Mouse (Mus musculus): ENCODE measurements around the gene Epn1. TPM values are rescaled to one million over a fixed set of nuclear protein-coding genes. Genes with fewer than 3 reads are reported as not detected.

Gene Epn1
- total RNA-seq, 2 experiments from 2014 or later, result 454 to 461 TPM

Small RNA genes lying within 50 kb of the gene (microRNA-seq; reads per million reads assigned to microRNA genes)
- gene Gm26217, result 0 reads per million in 2 experiments

Other genes starting within 250 kb of the Epn1 start
- gene Shisa7, start 235.5 kb upstream of the Epn1 start, total RNA-seq (2021), result 100 to 1,000 TPM; 115 to 148 TPM
- gene Isoc2b, start 210.0 kb upstream of the Epn1 start, total RNA-seq (2021), result 1 to 10 TPM; 3.3 to 4.1 TPM
- 10 to 100 TPM; 10.4 to 11.0 TPM for gene Isoc2a, start 203.1 kb upstream of the Epn1 start, total RNA-seq (2021)
- gene Gm36210, start 173.7 kb upstream of the Epn1 start, total RNA-seq (2021), result under 1 TPM in 1 of 2 experiments, not detected in 1; 0.25 TPM
- 10 to 100 TPM; 14.3 to 14.6 TPM for gene Zfp628, start 165.0 kb upstream of the Epn1 start, total RNA-seq (2021)
- gene Nat14, start 158.2 kb upstream of the Epn1 start, total RNA-seq (2021), result 100 to 1,000 TPM in 1 of 2 experiments, 10 to 100 TPM in 1; 94.4 to 103 TPM
- 1 to 10 TPM; 2.3 to 2.4 TPM for gene Ssc5d, start 154.4 kb upstream of the Epn1 start, total RNA-seq (2021)
- not detected for gene Sbk2, start 115.8 kb upstream of the Epn1 start, total RNA-seq (2021)
- gene Sbk3, start 109.1 kb upstream of the Epn1 start, total RNA-seq (2021), result under 1 TPM; 0.34 to 0.85 TPM
- 10 to 100 TPM; 24.8 to 33.7 TPM for gene Zfp579, start 84.1 kb upstream of the Epn1 start, total RNA-seq (2021)
- 1 to 10 TPM; 6.9 TPM for gene Zfp524, start 65.8 kb upstream of the Epn1 start, total RNA-seq (2021)
- 10 to 100 TPM; 21.2 to 31.2 TPM for gene Fiz1, start 65.5 kb upstream of the Epn1 start, total RNA-seq (2021)
- gene Gm44973, start 64.7 kb upstream of the Epn1 start, total RNA-seq (2021), result not detected
- gene Zfp865, start 59.9 kb upstream of the Epn1 start, total RNA-seq (2021), result 10 to 100 TPM; 32.9 to 34.5 TPM
- gene Ccdc106, start 59.7 kb upstream of the Epn1 start, total RNA-seq (2021), result 10 to 100 TPM; 52.0 to 65.0 TPM
- 1 to 10 TPM in 1 of 2 experiments, under 1 TPM in 1; 0.85 to 1.2 TPM for gene 4632433K11Rik, start 46.1 kb upstream of the Epn1 start, total RNA-seq (2021)
- 1 to 10 TPM; 5.4 to 6.5 TPM for gene Zfp784, start 41.8 kb upstream of the Epn1 start, total RNA-seq (2021)
- 10 to 100 TPM; 36.8 to 41.7 TPM for gene Zfp580, start 28.7 kb upstream of the Epn1 start, total RNA-seq (2021)
- 100 to 1,000 TPM; 171 to 180 TPM for gene U2af2, start 18.1 kb upstream of the Epn1 start, total RNA-seq (2021)
- not detected for gene Rfpl4, start 36.7 kb downstream of the Epn1 start, total RNA-seq (2021)
- not detected for gene Rasl2-9, start 45.7 kb downstream of the Epn1 start, total RNA-seq (2021)
- not detected for gene Vmn1r55, start 69.4 kb downstream of the Epn1 start, total RNA-seq (2021)
- not detected for gene Vmn1r56, start 116.5 kb downstream of the Epn1 start, total RNA-seq (2021)
- not detected for gene Vmn1r57, start 138.3 kb downstream of the Epn1 start, total RNA-seq (2021)

Measured in left cerebral cortex, postnatal 25 days (tissue).